Mouse (Mus musculus) T-helper 1 cell (primary cell): ENCODE measurements around the gene Nelfa.
"Not testable (repeated sequence)": the region's sequence is repeated elsewhere in the genome, so short reads cannot be mapped to it uniquely, and the experiment has no call there.

Experiments
- in situ Hi-C: fragments of 300-600 bp; cut with MboI, MseI; formaldehyde crosslinking; loops from one replicate; pipeline ENCODE4 v1.15.1; 2025; ENCODE audit warnings: high pct_unique_total_duplicates

Nelfa gene

DNA sequence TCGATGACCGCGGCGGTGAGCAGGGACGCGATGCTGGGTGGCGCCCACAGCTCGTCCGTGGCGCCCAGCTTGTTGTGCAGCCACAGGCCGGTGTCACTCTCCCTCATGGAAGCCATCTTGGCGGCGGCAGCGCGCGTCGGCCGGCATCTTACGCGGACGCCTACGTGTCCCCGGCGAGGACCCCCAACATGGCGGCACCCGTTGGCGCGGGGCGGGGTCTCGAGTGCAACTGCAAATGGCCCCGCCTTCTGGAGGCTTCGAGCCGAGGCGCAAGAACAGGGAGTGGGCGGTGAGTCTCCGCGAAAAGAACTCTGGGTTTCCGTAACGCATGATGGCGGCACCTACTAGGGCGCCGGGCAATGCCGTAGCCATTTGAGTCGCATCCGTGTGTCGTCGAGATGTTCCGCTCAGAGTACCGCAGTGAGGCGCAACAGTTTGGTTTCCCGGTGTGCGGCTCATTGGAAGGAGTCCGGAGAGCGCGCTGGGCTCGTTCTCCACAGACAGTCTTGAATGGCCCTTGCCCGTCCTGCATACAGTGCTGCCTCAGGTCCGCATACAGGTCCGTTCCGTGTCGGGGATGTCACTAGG, at the start of gene Nelfa:
Nelfa (minus strand) TSS at position 294 of the 588 bp plus-strand sequence.
- in situ Hi-C loops: no loop called here

DNA sequence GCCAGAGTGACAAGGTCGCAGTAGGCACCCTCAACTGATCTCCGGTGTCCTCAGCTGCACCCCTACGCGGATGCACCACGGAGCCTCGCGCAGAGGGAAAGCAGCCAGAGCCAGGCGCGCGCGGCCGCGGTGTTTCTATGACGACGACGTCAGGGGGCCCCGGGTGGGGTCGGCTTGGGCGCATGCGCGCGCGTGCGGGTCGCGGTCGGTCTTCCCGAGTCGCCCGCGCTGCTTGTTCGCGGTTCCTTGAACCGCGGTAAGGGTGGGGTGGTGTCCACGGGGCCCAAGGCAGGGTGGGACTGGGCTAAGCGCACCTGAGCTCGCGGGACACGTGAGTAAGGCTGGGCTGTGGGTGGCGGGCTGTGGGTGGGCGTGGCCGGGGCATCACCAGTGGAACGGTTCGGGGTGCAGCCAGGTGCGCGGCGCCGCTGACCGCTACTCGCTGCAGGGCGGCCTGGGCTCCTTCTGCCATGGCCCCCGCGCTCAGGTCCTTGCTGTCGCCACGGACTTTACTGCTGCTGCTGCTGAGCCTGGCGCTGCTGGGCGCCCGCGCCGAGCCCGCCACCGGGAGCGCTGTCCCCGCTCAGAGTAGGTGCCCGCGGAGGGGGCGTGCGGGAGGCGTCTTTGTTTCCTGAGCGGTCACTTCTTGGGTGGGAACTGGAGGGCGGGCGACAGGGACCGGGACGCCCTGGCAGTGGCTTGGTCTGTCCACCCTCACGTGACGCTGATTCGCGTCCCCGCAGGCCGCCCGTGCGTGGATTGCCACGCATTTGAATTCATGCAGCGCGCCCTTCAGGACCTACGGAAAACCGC, 47.3 kb upstream of the Nelfa start, which contains the start of gene Gm1673:
Gm1673 (plus strand) TSS at position 125 of the 813 bp plus-strand sequence.
- in situ Hi-C loops: no loop called here

DNA sequence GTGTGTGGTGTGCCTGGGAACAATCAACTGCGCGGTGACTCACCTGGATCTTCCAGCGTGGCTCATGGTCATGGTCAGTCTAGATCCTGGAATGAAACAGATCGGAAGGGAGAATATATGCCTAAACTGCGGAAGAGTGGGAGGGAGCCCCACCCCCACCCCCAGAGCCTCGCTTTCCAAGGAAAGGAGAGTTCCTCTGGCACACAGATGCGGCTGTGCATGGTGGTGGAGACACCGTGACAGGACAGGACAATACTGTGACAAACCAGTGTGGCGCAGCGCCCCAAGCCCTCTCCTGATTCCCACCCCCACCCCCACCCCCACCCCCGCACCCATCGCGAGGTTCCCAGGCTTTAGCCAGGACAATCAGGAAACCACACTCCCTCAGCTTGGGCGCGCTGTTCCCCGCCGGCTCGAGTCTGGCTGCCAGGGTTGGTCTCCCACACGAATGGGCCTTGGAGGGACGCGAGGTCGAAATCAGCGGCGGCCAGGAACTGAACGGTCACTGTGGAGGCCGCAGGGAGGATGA, 46.6 kb upstream of the Nelfa start:
- in situ Hi-C loops: no loop called here

DNA sequence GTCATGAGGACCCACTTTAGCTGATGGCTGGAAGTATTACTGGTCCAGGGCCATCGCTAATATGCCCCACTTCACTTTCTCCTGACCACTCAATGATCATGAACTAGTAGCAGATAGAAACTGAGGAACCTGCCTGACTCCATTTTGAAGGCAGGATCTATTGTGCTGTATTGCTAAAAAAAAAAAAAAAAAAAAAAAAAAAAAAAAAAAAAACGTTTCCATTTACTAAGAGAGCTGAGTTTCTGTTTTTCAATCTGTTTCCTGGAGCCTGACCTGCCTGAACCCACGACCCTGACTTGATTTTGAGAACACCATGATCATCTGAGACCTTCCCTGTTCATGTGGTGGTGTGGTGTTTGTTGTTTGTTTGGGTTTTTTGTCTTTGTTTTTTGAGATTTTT, 40.1 kb upstream of the Nelfa start:
- in situ Hi-C loops: no loop called here

- in situ Hi-C loops: no loop called here
Observed at GRCm38 (mm10) chr5:33974736-33975135, 38.5 kb upstream of the Nelfa start.

- in situ Hi-C loops: no loop called here
Observed at GRCm38 (mm10) chr5:33959382-33959781, 23.2 kb upstream of the Nelfa start.

DNA sequence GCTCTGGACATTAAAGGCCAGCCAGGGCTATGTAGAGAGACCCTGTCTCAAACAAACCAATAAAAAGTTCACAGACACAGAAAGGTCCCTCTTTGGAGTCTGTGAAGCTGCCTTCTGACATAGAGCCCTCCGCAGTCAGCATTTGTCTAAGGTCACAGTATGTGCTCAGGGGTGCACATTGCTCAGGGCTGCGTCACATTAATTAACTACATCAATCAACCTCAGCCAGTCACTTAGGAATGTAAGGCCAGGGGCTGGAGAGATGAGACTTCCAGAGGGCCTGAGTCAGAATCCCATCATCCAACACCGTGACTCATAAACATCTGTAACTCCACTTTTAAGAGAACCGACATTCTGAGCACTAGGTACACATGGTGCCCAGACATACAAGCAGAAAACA, 19.7 kb upstream of the Nelfa start:
- in situ Hi-C loops: no loop called here

- in situ Hi-C loops: no loop called here
Observed at GRCm38 (mm10) chr5:33954354-33954753, 18.1 kb upstream of the Nelfa start.

DNA sequence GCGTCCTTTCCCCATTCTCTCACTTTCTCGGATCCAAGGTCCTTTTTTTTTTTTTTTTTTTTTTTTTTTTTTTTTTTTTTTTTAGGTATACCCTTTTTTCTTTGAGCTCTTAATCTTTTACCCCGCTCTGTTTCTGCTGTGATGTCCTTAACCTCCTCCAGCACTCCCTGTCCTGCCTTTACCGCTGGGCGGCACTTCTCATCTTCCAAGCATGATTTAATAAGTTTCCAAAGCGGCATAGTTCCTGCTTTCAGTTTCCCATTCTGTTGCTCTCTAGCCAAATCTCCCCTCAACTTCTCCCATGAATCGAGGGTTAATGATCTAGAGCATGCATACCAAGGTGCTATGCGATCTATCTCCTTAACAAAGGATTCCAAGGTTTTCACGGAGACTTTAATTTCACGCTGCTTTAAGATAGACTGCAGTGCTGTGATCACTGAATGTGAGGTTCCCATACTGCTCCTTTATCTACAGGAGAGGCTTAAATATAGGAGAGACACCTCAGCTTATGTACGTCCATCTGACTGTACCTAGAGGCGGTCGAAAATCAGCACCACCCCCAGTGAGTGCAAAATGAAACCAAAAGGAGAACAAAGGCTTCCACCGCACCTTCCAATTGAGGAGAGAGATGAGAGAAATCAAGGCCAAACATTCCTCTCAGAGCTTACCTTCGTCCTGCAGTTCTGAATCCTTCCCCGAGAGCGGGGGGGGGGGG, 17.4 kb upstream of the Nelfa start:
- in situ Hi-C loops: no loop called here

DNA sequence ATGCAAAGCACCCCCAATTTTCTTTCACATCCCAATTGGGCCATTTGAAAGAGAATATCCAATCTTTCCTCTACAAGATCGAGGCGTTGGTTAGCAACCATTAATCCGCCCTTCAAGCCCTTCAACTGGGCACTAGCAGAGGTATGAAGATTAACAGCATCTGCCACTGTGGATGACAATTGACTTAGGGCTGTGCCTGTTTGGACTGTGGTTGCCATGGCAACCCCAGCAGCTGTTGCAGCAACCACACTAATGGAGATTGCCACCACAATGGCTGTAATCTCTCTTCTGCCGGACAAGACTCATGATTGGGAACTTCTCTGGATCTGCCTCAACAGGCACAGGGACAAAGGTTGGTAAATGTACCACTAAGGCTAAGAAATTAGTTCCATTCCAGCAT, 12.1 kb upstream of the Nelfa start:
- in situ Hi-C loops: no loop called here

DNA sequence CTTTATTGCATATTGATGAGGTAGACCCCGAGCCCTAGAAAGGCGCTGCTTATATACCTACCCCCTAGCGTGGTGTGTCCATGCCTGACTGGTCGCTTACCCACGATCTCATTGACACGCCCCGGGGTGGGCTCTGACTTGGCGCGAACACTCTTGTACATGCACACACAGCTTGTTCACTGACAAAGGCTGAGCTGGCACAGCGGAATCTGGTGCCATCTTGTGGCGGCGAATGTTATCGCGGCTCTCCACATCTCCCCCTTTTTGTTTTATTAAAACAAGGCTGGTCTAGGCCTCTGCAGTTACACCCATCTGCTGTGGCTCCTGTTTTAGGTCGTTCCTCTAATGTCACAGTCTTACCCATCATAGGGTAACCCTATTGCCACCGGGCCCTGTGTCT, 10.8 kb upstream of the Nelfa start:
- in situ Hi-C loops: not testable (repeated sequence)

- in situ Hi-C loops: no loop called here
Observed at GRCm38 (mm10) chr5:33938448-33938847, 2.2 kb upstream of the Nelfa start.

DNA sequence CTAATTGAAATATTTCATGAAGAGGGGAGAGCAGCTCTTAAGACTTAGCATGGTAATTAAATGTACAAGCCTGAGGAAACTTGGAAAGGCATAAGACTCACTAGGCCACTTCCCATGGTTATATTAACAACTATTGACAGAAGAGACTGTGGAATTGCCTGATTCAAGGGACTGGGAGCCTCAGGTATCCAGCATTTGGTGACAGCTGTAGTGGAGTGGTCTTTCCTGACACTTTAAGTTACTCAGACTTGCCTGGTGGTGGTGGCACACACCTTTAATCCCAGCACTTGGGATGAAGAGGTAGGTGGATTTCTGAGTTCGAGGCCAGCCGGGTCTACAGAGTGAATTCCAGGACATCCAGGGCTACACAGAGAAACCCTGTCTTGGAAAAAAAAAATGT, 1.0 kb upstream of the Nelfa start:
- in situ Hi-C loops: no loop called here

DNA sequence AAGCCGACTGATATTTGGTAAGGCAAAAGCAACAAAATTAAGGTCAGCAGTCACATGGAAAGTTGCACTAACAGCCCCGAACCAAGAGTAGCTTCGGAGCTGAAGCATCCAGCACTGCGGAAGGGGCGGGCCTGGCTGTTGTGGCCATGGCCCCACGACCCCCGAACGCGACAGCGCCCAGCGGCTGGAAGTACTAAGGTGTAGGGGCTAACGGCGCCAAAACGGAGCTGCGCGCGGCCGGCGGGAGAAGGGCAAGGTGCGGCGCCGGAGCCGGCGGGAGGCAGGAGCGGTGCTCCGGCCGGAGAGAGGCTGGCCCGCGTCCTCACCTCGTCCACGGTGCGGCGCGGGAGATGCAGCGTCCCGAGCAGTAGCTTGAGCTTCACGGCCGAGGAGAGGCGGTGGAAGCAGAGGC, 507 bp downstream of the Nelfa start:
- in situ Hi-C loops: no loop called here

- in situ Hi-C loops: loop anchor here (5.0 kb wide), 1 partner anchor 63 kb away; no protein-coding TSS in a partner anchor
Observed at GRCm38 (mm10) chr5:33934877-33935276, 1.3 kb downstream of the Nelfa start.

- in situ Hi-C loops: loop anchor here (5.0 kb wide), 1 partner anchor 62 kb away; no protein-coding TSS in a partner anchor
Observed at GRCm38 (mm10) chr5:33934081-33934480, 2.1 kb downstream of the Nelfa start.

- in situ Hi-C loops: loop anchor here (5.0 kb wide), 1 partner anchor 60 kb away; no protein-coding TSS in a partner anchor
Observed at GRCm38 (mm10) chr5:33932413-33932812, 3.8 kb downstream of the Nelfa start.

- in situ Hi-C loops: no loop called here
Observed at GRCm38 (mm10) chr5:33926170-33926569, 10.0 kb downstream of the Nelfa start.

GRCm38 (mm10) chr5:33922566-33922965, 13.6 kb downstream of the Nelfa start:
- in situ Hi-C loops: no loop called here

DNA sequence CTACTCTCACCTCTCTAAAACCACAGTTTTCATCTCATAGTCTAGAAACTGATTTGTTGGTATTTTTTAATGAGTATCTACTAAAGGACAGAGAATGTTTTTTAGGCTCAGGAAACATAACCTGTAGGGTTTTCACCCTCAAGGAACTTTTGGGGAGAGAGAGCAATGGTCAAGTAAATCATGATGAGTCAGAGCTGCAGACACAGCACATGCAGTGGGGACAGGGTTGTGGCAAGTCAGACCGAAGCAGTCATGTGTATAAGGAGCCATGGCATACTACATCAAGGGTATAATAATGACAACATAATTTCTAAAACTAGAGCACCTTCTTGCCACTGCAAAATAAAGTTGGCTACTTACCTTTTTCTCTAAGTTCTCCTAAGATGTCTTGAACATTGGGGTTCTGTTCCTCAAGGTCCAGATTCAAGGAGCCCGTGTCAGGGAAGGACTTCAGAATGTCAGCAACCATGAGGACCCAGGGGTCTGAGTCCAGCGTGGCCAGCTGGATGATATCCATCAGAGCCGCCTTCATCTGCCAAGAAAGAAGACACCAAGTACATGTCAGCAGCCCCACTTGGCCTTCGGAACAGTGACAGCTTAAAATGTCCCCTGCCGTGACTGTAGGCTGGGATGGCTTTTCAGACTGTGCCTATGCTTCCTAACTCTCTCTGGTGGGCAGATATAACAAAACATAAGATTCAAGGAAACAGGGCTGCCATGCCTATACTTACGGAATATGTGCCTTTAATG, 14.6 kb downstream of the Nelfa start:
- in situ Hi-C loops: no loop called here

GRCm38 (mm10) chr5:33920924-33921323, 15.3 kb downstream of the Nelfa start:
- in situ Hi-C loops: no loop called here
